Comparison of ENCODE assay signal across 10 mouse cellular contexts in genomic region chr9:65179817-65180624, GRCm38 (mm10). TPM values are rescaled to one million over a fixed set of nuclear protein-coding genes. Genes with fewer than 3 reads are reported as not detected.
A peak's percentile ranks its signal among the peaks of the same experiment; 100 is the strongest.
DNase-seq lines count a peak whose midpoint lies in the region; ATAC-seq and TF ChIP-seq lines count a peak whose summit lies in the region.
"Had no signal": no experiment of that assay in that cellular context is flagged by ENCODE, and none has a peak within 500 bp of the region (broad histone marks: within the 10 kb centered on the region; RNA-seq: fewer than 3 reads in every experiment).

No protein-coding gene starts in this region.

- H3K4me1 ChIP-seq in CH12.LX (ENCODE audit: control insufficient read depth in 1 of 2, insufficient read depth in 2 of 2), result peaks cover 10 to 46% of the 10 kb centered on the region in 2 experiments; a peak in 3 of 4 replicates
- peaks cover 9% of the 10 kb centered on the region for H3K4me1 ChIP-seq in forebrain, postnatal 0 days (ENCODE audit: insufficient read depth)

- H3K9me3 ChIP-seq in CH12.LX (replicated peaks; ENCODE audit: low read length), result no peaks in the 10 kb centered on the region
- no peaks in the 10 kb centered on the region for H3K9me3 ChIP-seq in forebrain, postnatal 0 days (ENCODE audit: low read length)

- dilution Hi-C loops in CH12.LX (cut with MboI; ENCODE audit: extremely low pct_ligation_motif_present, extremely low pct_unique_long_range_greater_than_20kb, low sequenced_read_pairs), result no loop called here

- TF ChIP-seq RAD21 in CH12.LX (IDR thresholded peaks at IDR 0.05; ENCODE audit: low read depth, low read length), result no peak

- no peak overlapping the region for H3K9ac ChIP-seq in CH12.LX (ENCODE audit: insufficient read depth, low read depth)
- no peak overlapping the region for H3K9ac ChIP-seq in forebrain, postnatal 0 days

- H3K79me2 ChIP-seq in CH12.LX (replicated peaks; ENCODE audit: control insufficient read depth, extremely low read depth, insufficient read depth, poor library complexity, severe bottlenecking), result no peaks in the 10 kb centered on the region

- in situ Hi-C loops in CH12.LX (cut with MboI; ENCODE audit: low pct_ligation_motif_present, low pct_unique_long_range_greater_than_20kb, low sequenced_read_pairs), result loop anchor here (5.0 kb wide), 1 partner anchor 43 kb away; no protein-coding TSS in a partner anchor

- 45% methylated on average over 17 of the region's 17 CpGs for WGBS in forebrain, postnatal 0 days

- TF ChIP-seq POLR2A in CH12.LX (IDR thresholded peaks at IDR 0.05; ENCODE audit: low read depth, low read length), result no peak

- no peak overlapping the region for H3K4me3 ChIP-seq in CH12.LX (replicated peaks in 1 of 3; ENCODE audit: low read depth in 2 of 3, low read length in 2 of 3, poor library complexity in 1 of 3)
- no peak overlapping the region for H3K4me3 ChIP-seq in forebrain, postnatal 0 days (ENCODE audit: low read depth, low read length)
- H3K4me3 ChIP-seq in left cerebral cortex, adult 2 months, result no peak overlapping the region
- H3K4me3 ChIP-seq: erythroblast, embryonic 14.5 days; layer of hippocampus, adult 2 months had no signal

- no peak for TF ChIP-seq EP300 in CH12.LX (IDR thresholded peaks at IDR 0.05; ENCODE audit: low read length)

- H3K4me2 ChIP-seq in CH12.LX (ENCODE audit: insufficient read depth, low read depth, poor library complexity, severe bottlenecking), result no peak overlapping the region
- peak overlapping the region; percentile 32 for H3K4me2 ChIP-seq in forebrain, postnatal 0 days (ENCODE audit: low read depth)

- H3K27ac ChIP-seq in CH12.LX (ENCODE audit: insufficient read depth, low read depth), result no peak overlapping the region
- H3K27ac ChIP-seq in forebrain, postnatal 0 days (ENCODE audit: low read depth, low read length), result no peak overlapping the region
- no peak overlapping the region for H3K27ac ChIP-seq in left cerebral cortex, adult 2 months

- peaks cover 43% of the 10 kb centered on the region for H3K27me3 ChIP-seq in CH12.LX (replicated peaks)
- no peaks in the 10 kb centered on the region for H3K27me3 ChIP-seq in forebrain, postnatal 0 days (ENCODE audit: insufficient read depth, low read length)

- no peaks in the 10 kb centered on the region for H3K36me3 ChIP-seq in CH12.LX (replicated peaks in 1 of 2; ENCODE audit: control insufficient read depth in 1 of 2, insufficient read depth in 1 of 2, low read length in 1 of 2)
- peaks cover 33% of the 10 kb centered on the region for H3K36me3 ChIP-seq in forebrain, postnatal 0 days (ENCODE audit: insufficient read depth)

- ATAC-seq in forebrain, postnatal 0 days, result no peak; the same call in 1 of the 2 replicates
- peak; percentile 65 for ATAC-seq in megakaryocyte progenitor cell, adult 5-6 weeks (replicated peaks; ENCODE audit: poor library complexity)

- TF ChIP-seq CTCF in CH12.LX (conservative IDR thresholded peaks at IDR 0.05 in 1 of 2, IDR thresholded peaks at IDR 0.05 in 1 of 2; ENCODE audit: low read depth in 2 of 2, low read length in 2 of 2), result no peak
- no peak for TF ChIP-seq CTCF in forebrain, postnatal 0 days (IDR thresholded peaks at IDR 0.05; ENCODE audit: low read depth)
- no peak for TF ChIP-seq CTCF in left cerebral cortex, adult 2 months (IDR thresholded peaks at IDR 0.05)

- DNase-seq in A20 (ENCODE audit: low read depth, low spot score) (peak; percentile 53), CH12.LX (ENCODE audit: extremely low read depth) (peak; percentile 35)
- peak; percentile 17 for DNase-seq in forebrain, postnatal 0 days
- no peak for DNase-seq in urinary bladder, adult 18-20 months (ENCODE audit: low spot score in 2 of 2)
- no peak for DNase-seq in layer of hippocampus, adult 9-10 months (ENCODE audit: low spot score)
- no peak for DNase-seq in left cerebral cortex, adult 2 months (ENCODE audit: extremely low spot score in 1 of 2, low spot score in 2 of 2)
- DNase-seq: thymus, adult 18-20 months had no signal

- intact Hi-C loops in left cerebral cortex, adult 2 months (cut with DNase I), result no loop called here

TF ChIP-seq in CH12.LX, 34 proteins besides CTCF, POLR2A, EP300 and RAD21:
- TF ChIP-seq MAZ (IDR thresholded peaks at IDR 0.05; ENCODE audit: low read depth, low read length) (no peak), CHD2 (IDR thresholded peaks at IDR 0.05; ENCODE audit: low read length) (no peak), ZNF384 (IDR thresholded peaks at IDR 0.05; ENCODE audit: low read depth, low read length) (no peak), NELFE (IDR thresholded peaks at IDR 0.05; ENCODE audit: low read depth, low read length) (no peak), PAX5 (IDR thresholded peaks at IDR 0.05; ENCODE audit: low read length) (no peak)

RNA-seq across cellular contexts. Expression of gene Parp16, which starts 15.1 kb away (rescaled TPM):
- 1.3 and 1.7 TPM in 2 replicates for total RNA-seq in CH12.LX (2012; rRNA removed)
- 0.44 and 0.46 TPM in 2 replicates for total RNA-seq in CH12.LX (2014; rRNA removed)
- 0.81 and 0.94 TPM in 2 replicates for polyA plus RNA-seq in CH12.LX (2012; ENCODE audit: insufficient read length, low read depth)
- total RNA-seq in forebrain, postnatal 0 days (2014; rRNA removed), result 6.1 and 6.3 TPM in 2 replicates
- polyA plus RNA-seq in forebrain, postnatal 0 days (2015; fragmentation: Nextera tagmentation; extraction: Ambion mirVana), result 4.2 and 6.7 TPM in 2 replicates
- 3.2 and 3.3 TPM in 2 replicates for total RNA-seq in megakaryocyte progenitor cell, adult 5-6 weeks (2015)
- total RNA-seq in megakaryocyte progenitor cell, adult 5-6 weeks (2017), result 2.8 and 3.1 TPM in 2 replicates
- total RNA-seq in left cerebral cortex, adult 2 months (2021), result 1 to 10 TPM; 3.6 to 4.0 TPM

RNA-seq across cellular contexts. Expression of gene Igdcc3, which starts 39.0 kb away (rescaled TPM):
- total RNA-seq in CH12.LX (2012; rRNA removed), result 0.21 TPM in 1 of 2 replicates, not detected in the other
- not detected in 2 replicates for total RNA-seq in CH12.LX (2014; rRNA removed)
- polyA plus RNA-seq in CH12.LX (2012; ENCODE audit: insufficient read length, low read depth), result 0.20 and 0.26 TPM in 2 replicates
- 2.7 and 3.0 TPM in 2 replicates for total RNA-seq in forebrain, postnatal 0 days (2014; rRNA removed)
- 2.6 and 4.2 TPM in 2 replicates for polyA plus RNA-seq in forebrain, postnatal 0 days (2015; fragmentation: Nextera tagmentation; extraction: Ambion mirVana)
- total RNA-seq in megakaryocyte progenitor cell, adult 5-6 weeks (2015), result not detected in 2 replicates
- not detected in 2 replicates for total RNA-seq in megakaryocyte progenitor cell, adult 5-6 weeks (2017)
- 1 to 10 TPM; 2.0 to 2.5 TPM for total RNA-seq in left cerebral cortex, adult 2 months (2021)
- polyA plus RNA-seq: erythroblast, embryonic 14.5 days had no signal

Comparison
In these comparisons a context has a peak if more than half of its experiments do, and no peak if none do; other contexts are left out.
1. DNase-seq: peak in A20 (single experiment), CH12.LX (single experiment) and forebrain, postnatal 0 days (single experiment); none in urinary bladder, adult 18-20 months (0 of 2), layer of hippocampus, adult 9-10 months (single experiment) and left cerebral cortex, adult 2 months (0 of 2).